Mouse (Mus musculus): ENCODE measurements around the gene Cacna2d4. TPM values are rescaled to one million over a fixed set of nuclear protein-coding genes. Genes with fewer than 3 reads are reported as not detected.

Gene Cacna2d4
- polyA plus RNA-seq, 2 experiments: 0.01 TPM; not detected in 1

- no peaks in the 10 kb centered on the region for H3K9me3 ChIP-seq (ENCODE audit: control insufficient read depth, low read length)
- no peak overlapping the region for H3K4me3 ChIP-seq (ENCODE audit: insufficient read depth in 1 of 2, low read depth in 2 of 2, low read length in 2 of 2)
- H3K27me3 ChIP-seq (ENCODE audit: control insufficient read depth, insufficient read depth, low read length): no peaks in the 10 kb centered on the region
- no peak for TF ChIP-seq CTCF (IDR thresholded peaks at IDR 0.05; ENCODE audit: low read depth)
- H3K36me3 ChIP-seq (replicated peaks; ENCODE audit: control insufficient read depth, insufficient read depth, low read depth): no peaks in the 10 kb centered on the region
- H3K9ac ChIP-seq (replicated peaks): no peak overlapping the region
- 75% methylated on average over 9 of the region's 9 CpGs for WGBS (ENCODE audit: insufficient replicate concordance)
- DNase-seq (ENCODE audit: low read depth in 3 of 3, low spot score in 3 of 3) (no peak), ATAC-seq (ENCODE audit: insufficient read depth) (no peak)
- no peak overlapping the region for H3K27ac ChIP-seq
- H3K4me1 ChIP-seq (replicated peaks; ENCODE audit: control insufficient read depth in 2 of 2, insufficient read depth in 2 of 2, low read length in 1 of 2): no peaks in the 10 kb centered on the region
- no peak overlapping the region for H3K4me2 ChIP-seq (ENCODE audit: low read depth)
Measured at GRCm38 (mm10) chr6:119194161-119194560, 42.2 kb upstream of the Cacna2d4 start.

GRCm38 (mm10) chr6:119194601-119195000, 41.7 kb upstream of the Cacna2d4 start:
- H3K4me1 ChIP-seq (replicated peaks; ENCODE audit: control insufficient read depth in 2 of 2, insufficient read depth in 2 of 2, low read length in 1 of 2): no peaks in the 10 kb centered on the region
- DNase-seq (ENCODE audit: low read depth in 3 of 3, low spot score in 3 of 3) (no peak), ATAC-seq (ENCODE audit: insufficient read depth) (no peak)
- WGBS (ENCODE audit: insufficient replicate concordance): 72% methylated on average over 7 of the region's 7 CpGs
- no peaks in the 10 kb centered on the region for H3K27me3 ChIP-seq (ENCODE audit: control insufficient read depth, insufficient read depth, low read length)
- no peak overlapping the region for H3K4me2 ChIP-seq (ENCODE audit: low read depth)
- no peak overlapping the region for H3K27ac ChIP-seq
- no peak for TF ChIP-seq CTCF (IDR thresholded peaks at IDR 0.05; ENCODE audit: low read depth)
- TF ChIP-seq EP300 (IDR thresholded peaks at IDR 0.05; ENCODE audit: low read depth): no peak
- H3K4me3 ChIP-seq (ENCODE audit: insufficient read depth in 1 of 2, low read depth in 2 of 2, low read length in 2 of 2): no peak overlapping the region
- H3K9ac ChIP-seq (replicated peaks): no peak overlapping the region
- H3K9me3 ChIP-seq (ENCODE audit: control insufficient read depth, low read length): no peaks in the 10 kb centered on the region
- no peaks in the 10 kb centered on the region for H3K36me3 ChIP-seq (replicated peaks; ENCODE audit: control insufficient read depth, insufficient read depth, low read depth)

DNA sequence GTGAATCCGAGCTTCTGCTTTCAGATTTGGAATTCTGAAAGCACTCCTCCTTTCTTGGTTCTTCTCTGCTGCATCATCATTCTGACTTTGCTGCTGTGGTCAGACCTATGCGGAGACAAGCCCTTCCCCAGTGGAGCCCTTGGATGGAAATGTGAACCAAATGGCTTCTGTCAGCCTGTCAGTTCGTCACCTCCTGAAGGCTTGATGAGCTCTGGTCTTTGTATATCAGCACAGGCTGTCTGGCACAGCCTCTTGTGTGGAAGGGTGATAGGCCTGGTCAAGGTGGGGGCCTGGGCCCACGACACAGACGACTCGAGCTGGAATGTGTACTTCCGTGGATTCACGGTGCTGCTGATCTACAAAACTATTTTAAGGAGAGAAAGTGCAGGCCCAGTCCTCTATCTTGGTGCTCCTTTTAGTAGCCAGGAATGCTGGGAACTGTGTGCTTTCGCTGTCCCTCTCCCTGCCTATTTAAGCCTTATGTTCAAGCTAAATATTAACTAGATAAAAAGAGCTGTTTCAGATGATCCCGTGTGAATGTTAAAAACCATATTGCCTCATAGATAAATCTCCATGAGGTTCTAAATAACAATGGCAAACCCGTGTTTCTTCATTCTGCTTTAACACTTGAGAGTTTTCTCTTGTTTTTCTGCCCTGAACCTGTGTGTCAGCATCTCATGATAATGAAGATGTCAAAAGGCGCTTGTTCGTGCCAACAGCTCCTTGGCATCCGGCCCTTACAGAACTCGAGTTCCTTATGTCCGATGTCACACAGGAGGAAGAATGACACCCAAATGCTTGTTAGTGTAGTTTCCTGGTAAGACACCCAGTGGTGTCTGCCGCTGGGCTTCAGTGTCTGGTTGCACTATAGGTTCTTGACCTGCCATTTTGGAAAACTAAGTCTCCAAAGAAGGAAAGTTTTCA, 39.7 kb upstream of the Cacna2d4 start, which contains the start of gene Cacna1c:
TSS of gene Cacna1c (minus strand) at position 37 of the 924 bp plus-strand sequence.
- ATAC-seq (ENCODE audit: insufficient read depth) (no peak), DNase-seq (ENCODE audit: low read depth in 3 of 3, low spot score in 3 of 3) (no peak)
- Histone ChIP-seq H3K9ac (replicated peaks) (no peak within 1 kb of the TSS), H3K4me1 (replicated peaks; ENCODE audit: control insufficient read depth in 2 of 2, insufficient read depth in 2 of 2, low read length in 1 of 2) (0 out of 4 replicates have a peak, but pooled peaks cover 0 to 5% of the 10 kb centered on the region in 2 experiments), H3K4me2 (ENCODE audit: low read depth) (no peak within 1 kb of the TSS), H3K9me3 (ENCODE audit: control insufficient read depth, low read length) (no peaks in the 10 kb centered on the region), H3K4me3 (ENCODE audit: insufficient read depth in 1 of 2, low read depth in 2 of 2, low read length in 2 of 2) (no peak within 1 kb of the TSS), H3K36me3 (replicated peaks; ENCODE audit: control insufficient read depth, insufficient read depth, low read depth) (no peaks in the 10 kb centered on the region), H3K27me3 (ENCODE audit: control insufficient read depth, insufficient read depth, low read length) (no peaks in the 10 kb centered on the region), H3K27ac (no peak within 1 kb of the TSS)
- 57% methylated on average over 17 of the region's 17 CpGs for WGBS (ENCODE audit: insufficient replicate concordance)
- no peak for TF ChIP-seq CTCF (IDR thresholded peaks at IDR 0.05; ENCODE audit: low read depth)
- no peak for TF ChIP-seq EP300 (IDR thresholded peaks at IDR 0.05; ENCODE audit: low read depth)

DNA sequence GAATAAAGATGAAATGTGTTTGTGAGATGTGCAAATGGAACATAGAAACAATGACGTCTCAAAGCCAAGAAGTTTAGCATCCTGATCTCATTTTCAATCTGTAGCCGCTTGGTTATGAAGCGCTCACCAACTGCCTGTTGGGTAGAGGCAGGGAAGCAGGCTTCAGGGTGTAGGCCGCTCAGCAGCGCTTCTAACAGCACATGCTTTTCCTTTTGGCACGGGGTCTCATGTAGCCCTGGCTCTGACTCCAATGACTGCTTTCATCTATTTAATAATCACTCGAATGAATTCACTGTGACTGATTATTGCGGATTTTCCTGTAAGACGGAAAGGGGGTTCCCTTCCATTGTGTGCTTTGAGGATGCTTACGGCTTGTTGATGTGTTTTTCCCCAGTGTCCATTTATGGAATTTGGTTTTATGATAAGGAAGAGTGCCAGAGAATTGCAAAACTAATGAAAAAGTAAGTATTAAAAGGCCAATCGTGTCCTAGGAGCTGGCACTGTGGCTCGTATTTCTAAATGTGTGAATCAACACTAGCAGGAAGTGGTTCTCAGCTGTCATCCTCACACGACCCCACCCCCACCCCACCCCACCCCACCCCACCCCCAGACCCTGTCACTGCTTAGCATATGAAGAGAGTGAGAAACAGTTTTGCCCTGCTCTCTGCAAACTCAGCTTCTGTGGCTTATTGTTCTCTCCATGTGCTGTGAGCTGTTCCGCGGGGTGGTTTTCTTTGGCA, 37.6 kb upstream of the Cacna2d4 start:
- Histone ChIP-seq H3K9ac (replicated peaks) (no peak overlapping the region), H3K9me3 (ENCODE audit: control insufficient read depth, low read length) (no peaks in the 10 kb centered on the region), H3K36me3 (replicated peaks; ENCODE audit: control insufficient read depth, insufficient read depth, low read depth) (no peaks in the 10 kb centered on the region), H3K4me1 (replicated peaks; ENCODE audit: control insufficient read depth in 2 of 2, insufficient read depth in 2 of 2, low read length in 1 of 2) (0 out of 4 replicates have a peak, but pooled peaks cover 0 to 5% of the 10 kb centered on the region in 2 experiments), H3K4me3 (ENCODE audit: insufficient read depth in 1 of 2, low read depth in 2 of 2, low read length in 2 of 2) (no peak overlapping the region), H3K4me2 (ENCODE audit: low read depth) (no peak overlapping the region), H3K27me3 (ENCODE audit: control insufficient read depth, insufficient read depth, low read length) (no peaks in the 10 kb centered on the region), H3K27ac (no peak overlapping the region)
- WGBS (ENCODE audit: insufficient replicate concordance): 61% methylated on average over 15 of the region's 15 CpGs
- ATAC-seq (ENCODE audit: insufficient read depth) (no peak), DNase-seq (ENCODE audit: low read depth in 3 of 3, low spot score in 3 of 3) (no peak)
- no peak for TF ChIP-seq EP300 (IDR thresholded peaks at IDR 0.05; ENCODE audit: low read depth)
- TF ChIP-seq CTCF (IDR thresholded peaks at IDR 0.05; ENCODE audit: low read depth): no peak

Measured in liver, embryonic 14.5 days (tissue).